Mouse (Mus musculus): ENCODE results near the gene Defb28. TPM values are rescaled to one million over a fixed set of nuclear protein-coding genes. Genes with fewer than 3 reads are reported as not detected.

Gene Defb28
- polyA plus RNA-seq, 1 experiment: not detected

- TF ChIP-seq MYOD1 (IDR thresholded peaks at IDR 0.05; ENCODE audit: control insufficient read depth in 1 of 3, insufficient read length in 2 of 3, low read depth in 2 of 3) (no peak), TCF3 (IDR thresholded peaks at IDR 0.05; ENCODE audit: insufficient read length, low read depth) (no peak), REST (IDR thresholded peaks at IDR 0.05; ENCODE audit: insufficient read depth, insufficient read length) (no peak), POLR2AphosphoS2 (IDR thresholded peaks at IDR 0.05; ENCODE audit: insufficient read length, low read depth) (no peak), SRF (IDR thresholded peaks at IDR 0.05; ENCODE audit: control insufficient read depth, insufficient read length, low read depth) (no peak)
- no peaks in the 10 kb centered on the region for H3K79me2 ChIP-seq (ENCODE audit: control insufficient read depth, insufficient read depth)
- no peak overlapping the region for H3K4me3 ChIP-seq
- no peak overlapping the region for H3ac ChIP-seq (ENCODE audit: control insufficient read depth, insufficient read length)
- H3K36me3 ChIP-seq (ENCODE audit: control insufficient read depth, insufficient read depth): no peaks in the 10 kb centered on the region
- no peak overlapping the region for H3K4me2 ChIP-seq (ENCODE audit: low read depth)
- H3K27me3 ChIP-seq (ENCODE audit: control insufficient read depth, insufficient read depth, insufficient read length): peaks cover 6% of the 10 kb centered on the region
These were observed 51.8 kb downstream of the Defb28 start for GRCm38 (mm10) chr2:152569881-152570280.

GRCm38 (mm10) chr2:152570313-152570712 is 52.3 kb downstream of the Defb28 start:
- H3K4me3 ChIP-seq: no peak overlapping the region
- H3K79me2 ChIP-seq (ENCODE audit: control insufficient read depth, insufficient read depth): no peaks in the 10 kb centered on the region
- no peaks in the 10 kb centered on the region for H3K36me3 ChIP-seq (ENCODE audit: control insufficient read depth, insufficient read depth)
- H3K4me2 ChIP-seq (ENCODE audit: low read depth): no peak overlapping the region
- H3ac ChIP-seq (ENCODE audit: control insufficient read depth, insufficient read length): no peak overlapping the region
- TF ChIP-seq TCF12 (IDR thresholded peaks at IDR 0.05; ENCODE audit: insufficient read depth, poor library complexity, severe bottlenecking) (no peak), MYOD1 (IDR thresholded peaks at IDR 0.05; ENCODE audit: control insufficient read depth in 1 of 3, insufficient read length in 2 of 3, low read depth in 2 of 3) (no peak), USF1 (IDR thresholded peaks at IDR 0.05; ENCODE audit: low read depth) (no peak), POLR2A (IDR thresholded peaks at IDR 0.05; ENCODE audit: insufficient read length, low read depth) (no peak), MYOG (IDR thresholded peaks at IDR 0.05; ENCODE audit: control insufficient read depth in 1 of 3, insufficient read depth in 1 of 3, insufficient read length in 2 of 3, low read depth in 2 of 3) (no peak), SRF (IDR thresholded peaks at IDR 0.05; ENCODE audit: control insufficient read depth, insufficient read length, low read depth) (no peak), POLR2AphosphoS2 (IDR thresholded peaks at IDR 0.05; ENCODE audit: insufficient read length, low read depth) (no peak), TCF3 (IDR thresholded peaks at IDR 0.05; ENCODE audit: insufficient read length, low read depth) (no peak), REST (IDR thresholded peaks at IDR 0.05; ENCODE audit: insufficient read depth, insufficient read length) (no peak), MAX (IDR thresholded peaks at IDR 0.05; ENCODE audit: low read depth) (no peak)
- H3K27me3 ChIP-seq (ENCODE audit: control insufficient read depth, insufficient read depth, insufficient read length): peaks cover 5% of the 10 kb centered on the region

Other genes starting within 250 kb of the Defb28 start
- gene Tbc1d20, start 224.4 kb upstream of the Defb28 start, polyA plus RNA-seq (2012; fragmentation: generic; extraction: Trizol): 51.8 TPM
- gene Rbck1, start 185.6 kb upstream of the Defb28 start, polyA plus RNA-seq (2012; fragmentation: generic; extraction: Trizol): 73.3 TPM
- gene Trib3, start 174.2 kb upstream of the Defb28 start, polyA plus RNA-seq (2012; fragmentation: generic; extraction: Trizol): 410 TPM
- not detected for gene Nrsn2, start 141.6 kb upstream of the Defb28 start, polyA plus RNA-seq (2012; fragmentation: generic; extraction: Trizol)
- gene Sox12, start 120.2 kb upstream of the Defb28 start, polyA plus RNA-seq (2012; fragmentation: generic; extraction: Trizol): 7.8 TPM
- gene Zcchc3, start 103.2 kb upstream of the Defb28 start, polyA plus RNA-seq (2012; fragmentation: generic; extraction: Trizol): not detected
- not detected for gene 6820408C15Rik, start 102.7 kb upstream of the Defb28 start, polyA plus RNA-seq (2012; fragmentation: generic; extraction: Trizol)
- gene Defb23, start 53.6 kb upstream of the Defb28 start, polyA plus RNA-seq (2012; fragmentation: generic; extraction: Trizol): not detected
- gene Defb20, start 41.2 kb upstream of the Defb28 start, polyA plus RNA-seq (2012; fragmentation: generic; extraction: Trizol): not detected
- not detected for gene Defb22, start 28.1 kb upstream of the Defb28 start, polyA plus RNA-seq (2012; fragmentation: generic; extraction: Trizol)
- not detected for gene Defb26, start 6.6 kb upstream of the Defb28 start, polyA plus RNA-seq (2012; fragmentation: generic; extraction: Trizol)
- gene Defb29, start 21.8 kb downstream of the Defb28 start, polyA plus RNA-seq (2012; fragmentation: generic; extraction: Trizol): not detected
- not detected for gene Gm17416, start 51.1 kb downstream of the Defb28 start, polyA plus RNA-seq (2012; fragmentation: generic; extraction: Trizol)
- gene Defb21, start 54.5 kb downstream of the Defb28 start, polyA plus RNA-seq (2012; fragmentation: generic; extraction: Trizol): not detected
- not detected for gene Defb19, start 62.1 kb downstream of the Defb28 start, polyA plus RNA-seq (2012; fragmentation: generic; extraction: Trizol)
- gene Defb45, start 81.1 kb downstream of the Defb28 start, polyA plus RNA-seq (2012; fragmentation: generic; extraction: Trizol): 0.30 TPM
- gene Defb36, start 86.1 kb downstream of the Defb28 start, polyA plus RNA-seq (2012; fragmentation: generic; extraction: Trizol): not detected
- 8.8 TPM for gene Defb25, start 104.8 kb downstream of the Defb28 start, polyA plus RNA-seq (2012; fragmentation: generic; extraction: Trizol)
- gene Rem1, start 108.7 kb downstream of the Defb28 start, polyA plus RNA-seq (2012; fragmentation: generic; extraction: Trizol): 28.3 TPM
- gene H13, start 151.2 kb downstream of the Defb28 start, polyA plus RNA-seq (2012; fragmentation: generic; extraction: Trizol): 190 TPM
- gene Mcts2, start 168.8 kb downstream of the Defb28 start, polyA plus RNA-seq (2012; fragmentation: generic; extraction: Trizol): 27.0 TPM
- gene Id1, start 218.0 kb downstream of the Defb28 start, polyA plus RNA-seq (2012; fragmentation: generic; extraction: Trizol): 59.5 TPM
- not detected for gene Cox4i2, start 235.9 kb downstream of the Defb28 start, polyA plus RNA-seq (2012; fragmentation: generic; extraction: Trizol)

All from myocyte (in vitro differentiated cells).